Mouse (Mus musculus) lung, adult 2 months (tissue): ENCODE results near the gene Ifrd2.

Experiments used
- CTCF ChIP-seq: fragments of 200-500 bp; IDR thresholded peaks from 2 replicates; pipeline ENCODE4 v1.5.1; 2011; ENCODE audit warnings: mild to moderate bottlenecking, low read length, control low read depth; ENCODE audit not compliant: insufficient read depth
- POLR2A ChIP-seq: fragments of 200-500 bp; IDR thresholded peaks from 2 replicates; pipeline ENCODE4 v1.6.1; 2011; ENCODE audit warnings: low read depth, mild to moderate bottlenecking, control low read depth, low read length, borderline replicate concordance; ENCODE audit errors: extremely low read depth

DNA sequence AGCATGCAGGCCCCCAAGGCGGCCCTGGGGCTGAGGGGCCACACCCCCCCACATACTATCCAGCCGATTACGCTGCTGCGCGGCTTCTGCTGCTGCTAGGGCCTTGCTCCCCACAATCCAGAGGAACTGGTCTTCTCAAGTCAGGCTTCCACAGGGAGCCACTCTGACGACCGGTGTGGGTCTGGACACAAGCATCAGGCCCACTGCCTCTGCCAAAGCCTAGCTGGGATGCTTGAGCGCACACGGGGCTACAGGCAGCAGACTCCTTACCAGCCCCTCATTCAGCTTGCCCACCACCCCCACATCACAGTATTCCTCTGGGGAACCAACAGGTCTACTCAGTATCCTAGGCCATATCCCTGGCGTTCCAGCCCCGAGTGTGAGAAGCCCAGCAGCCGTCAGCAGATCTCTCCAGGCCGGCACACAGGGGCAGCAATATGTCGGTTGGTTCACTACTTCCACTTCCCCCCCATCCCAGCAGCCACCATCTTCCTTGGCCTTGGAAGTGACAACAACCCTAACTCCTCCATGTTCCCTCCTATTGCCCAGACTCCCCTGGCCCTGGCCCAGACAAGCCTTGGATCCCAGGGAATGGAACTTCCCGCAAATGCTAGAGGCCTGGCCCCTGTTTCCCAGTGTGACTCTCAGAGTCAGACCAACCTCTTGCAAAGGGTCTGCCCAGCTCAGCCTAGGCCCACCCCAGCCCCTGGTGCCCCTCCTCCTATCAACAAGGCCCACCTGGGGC is 46.4 kb downstream of the Ifrd2 start:
- 0 out of 2 replicates have a peak, but pooled peaks have one; percentile 6 for TF ChIP-seq POLR2A
- TF ChIP-seq CTCF, result no peak
